Mouse (Mus musculus) erythroblast, embryonic 14.5 days (primary cell): Measurements from ENCODE around the gene Ccdc155. TPM values are rescaled to one million over a fixed set of nuclear protein-coding genes. Genes with fewer than 3 reads are reported as not detected.

Experiments
- H3K27me3 ChIP-seq: 2 replicates; pipeline ENCODE4 v1.6.1; 2012; ENCODE audit warnings: inconsistent platforms; ENCODE audit not compliant: control insufficient read depth
- H3K36me3 ChIP-seq: 2 replicates; pipeline ENCODE4 v1.6.1; 2012; ENCODE audit warnings: mild to moderate bottlenecking, inconsistent platforms; ENCODE audit not compliant: control insufficient read depth
- H3K4me1 ChIP-seq: 2 replicates; pipeline ENCODE4 v1.6.1; 2012; ENCODE audit warnings: inconsistent platforms; ENCODE audit not compliant: control insufficient read depth
- H3K4me3 ChIP-seq: replicated peaks from 2 replicates; pipeline ENCODE3; 2012; ENCODE audit warnings: moderate library complexity, mild to moderate bottlenecking, inconsistent platforms
- H3K9me3 ChIP-seq: 2 replicates; pipeline ENCODE4 v1.6.1; 2012; ENCODE audit warnings: low read length, inconsistent platforms, mixed read lengths; ENCODE audit not compliant: control insufficient read depth
- GATA1 ChIP-seq: IDR thresholded peaks from 2 replicates; pipeline ENCODE4 v1.6.1; 2012; ENCODE audit warnings: low read length, inconsistent platforms, mixed read lengths
- TAL1 ChIP-seq: IDR thresholded peaks from 3 replicates; pipeline ENCODE4 v1.6.1; 2012; ENCODE audit warnings: low read length, inconsistent platforms, mixed read lengths
- polyA plus RNA-seq: library from polyadenylated mRNA; stranded (reverse); fragments of >175 nt; gene quantifications from 2 replicates; pipeline ENCODE4 v1.2.3, GENCODE M21; 2012

The Ccdc155 gene
- polyA plus RNA-seq, 1 experiment, result 0.05 TPM

DNA sequence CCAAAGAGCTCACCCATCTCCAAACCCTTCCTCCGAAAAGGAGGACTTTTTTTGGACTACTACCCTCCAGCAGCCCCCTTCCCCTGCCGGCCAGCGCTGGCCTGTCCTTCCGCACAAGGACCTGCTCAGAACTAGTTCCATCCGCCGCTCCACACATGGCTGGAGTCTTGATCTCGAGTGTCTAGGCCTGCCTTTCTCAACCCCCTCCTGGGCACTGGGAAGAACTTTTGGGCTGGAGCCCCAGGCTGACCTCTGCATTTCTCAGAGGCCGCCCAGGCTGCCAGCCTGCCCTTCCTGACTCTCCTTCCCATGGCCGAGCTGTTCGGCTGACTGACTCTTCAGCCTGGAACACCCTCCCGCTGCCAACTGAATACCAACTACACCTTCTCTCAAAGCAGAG is 22.1 kb downstream of the Ccdc155 start:
- Histone ChIP-seq H3K4me3 (peak overlapping the region; percentile 53), H3K9me3 (no peaks in the 10 kb centered on the region)

DNA sequence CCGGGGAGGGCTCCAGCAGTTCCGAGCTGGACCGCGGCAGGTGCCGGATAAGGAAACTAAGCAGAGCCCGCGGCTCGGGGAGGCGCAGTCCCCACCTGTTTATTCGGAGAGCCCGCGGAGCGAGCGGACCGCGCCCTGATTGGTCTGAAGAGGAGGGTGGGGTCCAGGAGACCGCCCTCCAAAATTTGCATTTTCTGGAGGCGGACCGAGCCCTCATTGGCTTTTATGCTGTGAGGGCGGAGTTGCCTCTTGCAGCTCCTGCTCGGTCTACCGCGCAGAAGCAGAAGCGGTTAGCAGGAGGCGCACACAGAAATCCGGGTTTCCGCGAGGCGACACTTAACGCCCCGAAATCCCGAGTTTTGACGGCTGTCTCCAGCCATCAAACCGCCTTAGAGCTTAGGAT is 22.5 kb downstream of the Ccdc155 start:
- H3K4me3 ChIP-seq, result peak overlapping the region; percentile 53
- peaks cover 21% of the 10 kb centered on the region for H3K4me1 ChIP-seq
- H3K36me3 ChIP-seq, result no peaks in the 10 kb centered on the region
- TF ChIP-seq GATA1 (no peak), TAL1 (no peak)
- H3K27me3 ChIP-seq, result peaks cover 100% of the 10 kb centered on the region
- H3K9me3 ChIP-seq, result peaks cover 2% of the 10 kb centered on the region; the same call in 1 of the 2 replicates

More for the DNA sequence above, 22.1 kb downstream of the Ccdc155 start:
- Histone ChIP-seq H3K36me3 (no peaks in the 10 kb centered on the region), H3K4me1 (peaks cover 21% of the 10 kb centered on the region), H3K27me3 (peaks cover 97% of the 10 kb centered on the region)
- TF ChIP-seq TAL1 (no peak), GATA1 (no peak)

DNA sequence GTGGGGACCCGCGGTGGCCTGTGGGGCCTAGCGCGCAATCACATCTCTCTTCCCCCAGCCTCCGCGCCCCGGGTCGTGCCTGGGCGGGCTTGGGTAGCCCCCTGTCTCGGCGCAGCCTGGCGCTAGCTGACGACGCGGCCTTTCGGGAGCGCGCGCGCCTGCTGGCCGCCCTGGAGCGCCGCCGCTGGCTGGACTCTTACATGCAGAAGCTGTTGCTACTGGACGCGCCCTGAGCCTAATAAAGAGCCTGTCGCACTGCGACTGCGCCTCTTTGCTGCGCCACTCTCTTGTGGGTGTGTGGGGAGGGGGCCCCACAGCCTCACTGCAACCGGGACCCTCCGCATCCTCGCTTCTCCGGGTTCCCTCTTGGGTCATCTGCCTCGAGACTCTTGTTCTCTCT is 23.2 kb downstream of the Ccdc155 start:
- Histone ChIP-seq H3K36me3 (no peaks in the 10 kb centered on the region), H3K4me3 (peak overlapping the region; percentile 53), H3K9me3 (peaks cover 2% of the 10 kb centered on the region; the same call in 1 of the 2 replicates), H3K27me3 (peaks cover 100% of the 10 kb centered on the region), H3K4me1 (peaks cover 21% of the 10 kb centered on the region)
- TF ChIP-seq TAL1 (no peak), GATA1 (no peak)

DNA sequence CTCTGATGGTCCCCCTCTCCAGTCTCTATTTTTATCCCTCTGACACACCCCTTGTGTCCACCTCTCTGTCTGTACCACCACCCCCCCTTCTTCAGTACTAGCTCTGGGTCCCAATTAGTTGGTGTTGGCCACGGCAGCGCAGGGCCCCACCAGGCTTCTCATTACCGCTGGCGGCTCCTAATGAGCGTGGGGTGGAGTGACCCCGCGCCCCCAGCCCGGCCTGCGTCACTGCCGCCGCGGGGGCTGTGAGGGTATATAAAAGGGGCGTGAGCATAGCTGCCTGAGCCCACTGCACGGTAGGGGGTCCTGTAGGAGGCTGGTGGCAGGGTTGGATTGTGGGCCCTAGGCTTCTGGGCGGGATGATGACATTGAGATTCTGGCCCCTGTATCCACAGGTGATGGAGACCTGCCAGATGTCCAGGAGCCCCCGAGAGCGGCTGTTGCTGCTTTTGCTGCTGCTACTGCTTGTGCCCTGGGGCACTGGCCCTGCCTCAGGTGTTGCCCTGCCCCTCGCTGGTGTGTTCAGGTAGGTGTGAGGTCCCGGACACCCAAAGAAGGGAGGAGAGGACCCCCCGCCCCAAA is 23.7 kb downstream of the Ccdc155 start, which contains the start of gene Pth2:
Pth2 (plus strand) TSS at position 100 of the 582 bp plus-strand sequence.
- Histone ChIP-seq H3K27me3 (peaks cover 100% of the 10 kb centered on the region), H3K9me3 (peaks cover 2% of the 10 kb centered on the region; the same call in 1 of the 2 replicates), H3K36me3 (no peaks in the 10 kb centered on the region), H3K4me3 (peak within 1 kb of the TSS; percentile 53), H3K4me1 (peaks cover 21% of the 10 kb centered on the region)
- no peak for TF ChIP-seq GATA1

DNA sequence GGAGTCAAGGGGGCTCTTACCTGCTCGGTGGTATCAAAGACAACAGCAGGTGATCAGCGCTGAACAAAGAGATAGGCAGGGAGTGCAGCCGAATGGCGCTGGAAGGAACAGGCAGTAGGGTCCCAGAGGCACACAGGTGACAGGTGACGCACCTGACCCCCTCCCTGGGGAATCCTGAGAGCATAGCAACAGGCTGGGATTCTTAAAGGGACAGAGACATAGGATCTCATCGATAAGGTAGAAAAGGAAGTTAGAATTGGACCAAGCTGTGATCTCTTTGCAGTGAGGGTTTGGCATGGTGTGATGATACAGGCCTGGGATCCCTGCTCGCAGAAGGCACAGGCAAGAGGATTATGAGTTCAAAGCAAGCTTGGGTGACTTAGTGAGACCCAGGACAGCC is 25.2 kb downstream of the Ccdc155 start, which contains the start of gene Gfy:
Gfy (minus strand) TSS at position 101 of the 400 bp plus-strand sequence.
- no peaks in the 10 kb centered on the region for H3K36me3 ChIP-seq
- no peak within 1 kb of the TSS for H3K4me3 ChIP-seq
- TF ChIP-seq GATA1, result no peak
- TF ChIP-seq TAL1, result no peak
- peaks cover 4% of the 10 kb centered on the region; the same call in 1 of the 2 replicates for H3K9me3 ChIP-seq
- H3K27me3 ChIP-seq, result peaks cover 100% of the 10 kb centered on the region
- peaks cover 21% of the 10 kb centered on the region for H3K4me1 ChIP-seq

DNA sequence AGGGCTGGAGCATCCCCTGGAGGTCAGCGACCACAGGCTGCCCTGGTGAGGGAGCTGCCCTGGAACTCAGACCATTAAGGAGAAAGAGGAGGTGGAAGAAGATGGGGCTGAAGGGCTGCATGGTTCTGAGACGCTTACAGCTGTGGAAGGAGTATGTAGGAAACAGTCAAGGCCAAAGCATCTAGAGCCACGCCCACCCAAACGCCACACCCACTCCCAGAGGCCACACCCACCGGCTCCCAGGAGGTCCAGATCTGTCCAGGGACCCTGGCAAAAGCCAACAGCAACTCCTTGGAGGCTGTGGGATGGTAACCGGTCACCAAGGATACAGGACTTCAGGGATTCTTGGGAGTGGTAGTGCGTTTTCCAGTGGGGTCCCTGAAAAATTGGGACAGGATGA is 26.1 kb downstream of the Ccdc155 start:
- no peak for TF ChIP-seq GATA1
- no peak for TF ChIP-seq TAL1
- no peak overlapping the region for H3K4me3 ChIP-seq
- H3K27me3 ChIP-seq, result peaks cover 98% of the 10 kb centered on the region
- H3K4me1 ChIP-seq, result peaks cover 21% of the 10 kb centered on the region
- peaks cover 4% of the 10 kb centered on the region; the same call in 1 of the 2 replicates for H3K9me3 ChIP-seq
- H3K36me3 ChIP-seq, result no peaks in the 10 kb centered on the region

DNA sequence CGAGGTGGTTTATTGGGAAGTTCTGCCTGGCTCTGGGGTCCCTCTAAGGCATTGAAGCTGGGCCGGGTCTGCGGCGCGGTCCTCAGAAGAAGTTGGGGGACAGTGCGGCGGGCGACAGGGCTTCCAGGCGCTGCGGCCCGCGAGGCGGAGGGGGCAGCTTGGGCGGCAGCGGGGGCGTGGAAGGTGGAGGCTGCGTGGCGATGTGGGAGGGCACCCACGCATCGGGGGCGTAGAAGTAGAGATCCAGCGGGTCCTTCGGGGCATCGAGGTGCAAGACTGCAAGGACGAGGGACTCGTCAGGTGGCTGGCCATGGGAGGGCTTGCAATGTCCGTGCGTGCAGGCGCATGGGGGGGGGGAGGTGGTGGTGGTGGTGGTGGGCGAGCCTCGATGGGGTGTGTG is 28.3 kb downstream of the Ccdc155 start:
- H3K27me3 ChIP-seq, result peaks cover 89% of the 10 kb centered on the region
- no peak for TF ChIP-seq GATA1
- TF ChIP-seq TAL1, result no peak

DNA sequence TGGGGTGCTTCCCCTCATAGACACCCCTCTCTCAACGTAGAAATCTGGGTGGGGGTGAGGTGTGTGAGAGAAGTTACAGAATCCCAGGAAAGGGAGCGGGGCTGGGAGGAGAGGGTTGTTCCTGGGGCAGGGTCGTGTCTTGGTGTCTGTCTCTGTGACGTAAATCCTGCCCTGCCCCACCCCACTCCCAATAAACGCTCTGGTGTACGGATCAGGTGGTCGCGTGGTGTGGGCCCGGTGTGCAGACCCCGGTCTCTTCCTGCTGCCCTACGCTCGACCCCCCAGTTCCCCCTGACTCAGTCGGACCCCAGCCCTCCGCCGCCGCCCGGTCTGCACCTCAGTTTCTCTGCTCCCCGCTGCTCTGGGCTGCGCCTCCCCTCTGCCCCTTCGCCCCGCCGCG is 28.8 kb downstream of the Ccdc155 start:
- peaks cover 9% of the 10 kb centered on the region for H3K4me1 ChIP-seq
- H3K36me3 ChIP-seq, result no peaks in the 10 kb centered on the region
- H3K27me3 ChIP-seq, result peaks cover 87% of the 10 kb centered on the region
- TF ChIP-seq TAL1, result no peak
- no peak for TF ChIP-seq GATA1
- no peak overlapping the region for H3K4me3 ChIP-seq
- peaks cover 17% of the 10 kb centered on the region for H3K9me3 ChIP-seq

More for the DNA sequence above, 28.3 kb downstream of the Ccdc155 start:
- Histone ChIP-seq H3K4me3 (no peak overlapping the region), H3K4me1 (peaks cover 12% of the 10 kb centered on the region), H3K9me3 (peaks cover 16% of the 10 kb centered on the region), H3K36me3 (no peaks in the 10 kb centered on the region)

DNA sequence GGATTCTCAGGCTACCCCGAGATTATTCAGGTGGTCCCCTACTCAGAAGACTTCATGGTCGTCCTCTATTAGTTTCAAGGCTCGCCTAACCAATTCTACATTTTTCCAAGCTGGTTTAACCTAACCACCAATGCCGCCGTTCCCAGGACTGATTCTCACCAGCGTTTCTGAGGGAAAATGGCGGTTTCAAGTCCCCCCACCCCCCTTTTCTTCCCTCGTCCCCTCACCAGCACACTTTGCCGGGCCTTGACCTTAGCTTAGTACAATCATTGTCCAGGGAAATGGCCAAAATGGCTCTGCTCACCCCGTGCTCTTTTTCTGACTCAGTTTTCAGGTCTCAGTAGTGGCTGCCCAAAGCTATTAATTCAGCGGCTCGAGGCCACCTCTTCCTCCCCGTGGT is 29.3 kb downstream of the Ccdc155 start:
- TF ChIP-seq GATA1 (no peak), TAL1 (no peak)
- H3K4me1 ChIP-seq, result peaks cover 9% of the 10 kb centered on the region
- H3K4me3 ChIP-seq, result no peak overlapping the region
- no peaks in the 10 kb centered on the region for H3K36me3 ChIP-seq
- peaks cover 21% of the 10 kb centered on the region for H3K9me3 ChIP-seq
- peaks cover 85% of the 10 kb centered on the region for H3K27me3 ChIP-seq
